Mouse (Mus musculus) midbrain, embryonic 10.5 days (tissue): ENCODE measurements around the gene Rmi2. TPM values are rescaled to one million over a fixed set of nuclear protein-coding genes. Genes with fewer than 3 reads are reported as not detected.
A peak's percentile ranks its signal among the peaks of the same experiment; 100 is the strongest.
"Not testable (repeated sequence)": the region's sequence is repeated elsewhere in the genome, so short reads cannot be mapped to it uniquely, and the experiment has no call there.

Experiments
- DNase-seq: peaks from one replicate; pipeline ENCODE4 v3.0.0-alpha.2; 2017; ENCODE audit warnings: low spot score
- H3K27ac ChIP-seq: fragments of 300-500 bp; sonication (generic); replicated peaks from 2 replicates; pipeline ENCODE4 v1.5.1; 2016; ENCODE audit warnings: mild to moderate bottlenecking
- H3K27me3 ChIP-seq: fragments of 300-500 bp; sonication (generic); 2 replicates; pipeline ENCODE4 v1.6.1; 2016; ENCODE audit warnings: low read depth, mild to moderate bottlenecking; ENCODE audit not compliant: poor library complexity, severe bottlenecking
- H3K36me3 ChIP-seq: fragments of 300-500 bp; sonication (generic); 2 replicates; pipeline ENCODE4 v1.6.1; 2016; ENCODE audit warnings: mild to moderate bottlenecking, moderate library complexity
- H3K4me1 ChIP-seq: fragments of 300-500 bp; sonication (generic); 2 replicates; pipeline ENCODE4 v1.6.1; 2016
- H3K4me3 ChIP-seq: fragments of 300-500 bp; sonication (generic); 2 replicates; pipeline ENCODE4 v1.5.1; 2016; ENCODE audit warnings: mild to moderate bottlenecking, moderate library complexity
- H3K9me3 ChIP-seq: fragments of 300-500 bp; sonication (generic); replicated peaks from 2 replicates; pipeline ENCODE4 v1.6.1; 2016; ENCODE audit warnings: mild to moderate bottlenecking
- WGBS: fragments of 180-500 bp; shearing (Covaris S2); methylation state at CpG from one replicate; pipeline ENCODE4 v1.1.7; 2016; 5-methylcytosine and 5-hydroxymethylcytosine counted together
- polyA plus RNA-seq: library from polyadenylated mRNA; unstranded; fragments of >200 nt; fragmentation: Nextera tagmentation; extraction: Ambion mirVana; gene quantifications from 2 replicates; pipeline ENCODE4 v1.2.1, GENCODE M21; 2016

The Rmi2 gene
- polyA plus RNA-seq, 1 experiment from 2014 or later, result 4.5 TPM

GRCm38 (mm10) chr16:10852216-10852615 lies 17.4 kb downstream of the Rmi2 start:
- H3K4me1 ChIP-seq, result peaks cover 14% of the 10 kb centered on the region
- not testable (repeated sequence) for H3K27me3 ChIP-seq, H3K9me3 ChIP-seq, DNase-seq, H3K4me3 ChIP-seq, H3K27ac ChIP-seq
- 94% methylated on average over 10 of the region's 10 CpGs for WGBS
- H3K36me3 ChIP-seq, result peaks cover 11% of the 10 kb centered on the region; the same call in 1 of the 2 replicates

- WGBS, result 93% methylated on average over 7 of the region's 7 CpGs
- H3K9me3 ChIP-seq, result no peaks in the 10 kb centered on the region
- no peaks in the 10 kb centered on the region for H3K27me3 ChIP-seq
- H3K36me3 ChIP-seq, result no peaks in the 10 kb centered on the region
- H3K4me3 ChIP-seq, result no peak overlapping the region
- peaks cover 7% of the 10 kb centered on the region; the same call in 1 of the 2 replicates for H3K4me1 ChIP-seq
- H3K27ac ChIP-seq, result no peak overlapping the region
- DNase-seq, result no peak
Measured at GRCm38 (mm10) chr16:10859726-10860245, 24.9 kb downstream of the Rmi2 start.

GRCm38 (mm10) chr16:10861408-10861807 lies 26.5 kb downstream of the Rmi2 start:
- Histone ChIP-seq H3K4me1 (peaks cover 14% of the 10 kb centered on the region; the same call in 1 of the 2 replicates), H3K9me3 (no peaks in the 10 kb centered on the region), H3K4me3 (no peak overlapping the region), H3K27ac (no peak overlapping the region), H3K36me3 (0 out of 2 replicates have a peak, but pooled peaks cover 5% of the 10 kb centered on the region), H3K27me3 (no peaks in the 10 kb centered on the region)
- no peak for DNase-seq
- 83% methylated on average over 3 of the region's 3 CpGs for WGBS

- H3K4me3 ChIP-seq, result no peak overlapping the region
- H3K4me1 ChIP-seq, result peaks cover 7% of the 10 kb centered on the region; the same call in 1 of the 2 replicates
- WGBS, result 80% methylated on average over 6 of the region's 6 CpGs
- H3K36me3 ChIP-seq, result 0 out of 2 replicates have a peak, but pooled peaks cover 5% of the 10 kb centered on the region
- DNase-seq, result no peak
- no peak overlapping the region for H3K27ac ChIP-seq
- H3K9me3 ChIP-seq, result no peaks in the 10 kb centered on the region
- no peaks in the 10 kb centered on the region for H3K27me3 ChIP-seq
Measured at GRCm38 (mm10) chr16:10864833-10865591, 30.2 kb downstream of the Rmi2 start.

- Histone ChIP-seq H3K27ac (no peak overlapping the region), H3K27me3 (no peaks in the 10 kb centered on the region), H3K4me1 (peaks cover 7% of the 10 kb centered on the region; the same call in 1 of the 2 replicates), H3K4me3 (no peak overlapping the region), H3K9me3 (no peaks in the 10 kb centered on the region), H3K36me3 (0 out of 2 replicates have a peak, but pooled peaks cover 5% of the 10 kb centered on the region)
- no peak for DNase-seq
Measured at GRCm38 (mm10) chr16:10865592-10865987, 30.7 kb downstream of the Rmi2 start.

- WGBS, result 91% methylated on average over 8 of the region's 8 CpGs
Measured at GRCm38 (mm10) chr16:10866841-10867240, 32.0 kb downstream of the Rmi2 start.

GRCm38 (mm10) chr16:10867501-10867900 lies 32.6 kb downstream of the Rmi2 start:
- Histone ChIP-seq H3K9me3 (no peaks in the 10 kb centered on the region), H3K4me1 (peaks cover 7% of the 10 kb centered on the region; the same call in 1 of the 2 replicates), H3K36me3 (0 out of 2 replicates have a peak, but pooled peaks cover 5% of the 10 kb centered on the region), H3K4me3 (no peak overlapping the region), H3K27ac (no peak overlapping the region), H3K27me3 (no peaks in the 10 kb centered on the region)
- WGBS, result 89% methylated on average over 2 of the region's 2 CpGs
- no peak for DNase-seq

More at GRCm38 (mm10) chr16:10866841-10867240, 32.0 kb downstream of the Rmi2 start:
- no peaks in the 10 kb centered on the region for H3K9me3 ChIP-seq
- 0 out of 2 replicates have a peak, but pooled peaks cover 5% of the 10 kb centered on the region for H3K36me3 ChIP-seq
- no peak overlapping the region for H3K4me3 ChIP-seq
- no peak overlapping the region for H3K27ac ChIP-seq
- H3K27me3 ChIP-seq, result no peaks in the 10 kb centered on the region
- peaks cover 7% of the 10 kb centered on the region; the same call in 1 of the 2 replicates for H3K4me1 ChIP-seq
- no peak for DNase-seq

GRCm38 (mm10) chr16:10867904-10868440 lies 33.1 kb downstream of the Rmi2 start:
- no peaks in the 10 kb centered on the region for H3K9me3 ChIP-seq
- no peak overlapping the region for H3K27ac ChIP-seq
- DNase-seq, result peak; percentile 48
- WGBS, result 39% methylated on average over 11 of the region's 11 CpGs
- H3K27me3 ChIP-seq, result no peaks in the 10 kb centered on the region
- H3K36me3 ChIP-seq, result 0 out of 2 replicates have a peak, but pooled peaks cover 5% of the 10 kb centered on the region
- H3K4me1 ChIP-seq, result peaks cover 7% of the 10 kb centered on the region; the same call in 1 of the 2 replicates
- H3K4me3 ChIP-seq, result no peak overlapping the region

- peaks cover 6% of the 10 kb centered on the region; the same call in 1 of the 2 replicates for H3K4me1 ChIP-seq
- 74% methylated on average over 4 of the region's 4 CpGs for WGBS
- no peak for DNase-seq
Measured at GRCm38 (mm10) chr16:10870969-10871368, 36.1 kb downstream of the Rmi2 start.

GRCm38 (mm10) chr16:10872825-10873360 lies 38.0 kb downstream of the Rmi2 start:
- no peak for DNase-seq
- Histone ChIP-seq H3K27ac (no peak overlapping the region), H3K36me3 (no peaks in the 10 kb centered on the region), H3K9me3 (no peaks in the 10 kb centered on the region), H3K27me3 (no peaks in the 10 kb centered on the region), H3K4me3 (no peak overlapping the region), H3K4me1 (peaks cover 13% of the 10 kb centered on the region)
- 82% methylated on average over 4 of the region's 4 CpGs for WGBS

More at GRCm38 (mm10) chr16:10870969-10871368, 36.1 kb downstream of the Rmi2 start:
- 0 out of 2 replicates have a peak, but pooled peaks cover 2% of the 10 kb centered on the region for H3K36me3 ChIP-seq
- no peaks in the 10 kb centered on the region for H3K27me3 ChIP-seq
- no peak overlapping the region for H3K4me3 ChIP-seq
- H3K27ac ChIP-seq, result no peak overlapping the region
- no peaks in the 10 kb centered on the region for H3K9me3 ChIP-seq

GRCm38 (mm10) chr16:10873654-10874053 lies 38.8 kb downstream of the Rmi2 start:
- 5% methylated on average over 5 of the region's 5 CpGs for WGBS

GRCm38 (mm10) chr16:10878227-10878626 lies 43.4 kb downstream of the Rmi2 start:
- WGBS, result 91% methylated on average over 3 of the region's 3 CpGs

More at GRCm38 (mm10) chr16:10873654-10874053, 38.8 kb downstream of the Rmi2 start:
- no peaks in the 10 kb centered on the region for H3K36me3 ChIP-seq
- H3K27me3 ChIP-seq, result no peaks in the 10 kb centered on the region
- H3K27ac ChIP-seq, result no peak overlapping the region
- H3K4me3 ChIP-seq, result no peak overlapping the region
- peaks cover 13% of the 10 kb centered on the region for H3K4me1 ChIP-seq
- no peaks in the 10 kb centered on the region for H3K9me3 ChIP-seq
- DNase-seq, result peak; percentile 88

More at GRCm38 (mm10) chr16:10878227-10878626, 43.4 kb downstream of the Rmi2 start:
- Histone ChIP-seq H3K4me1 (peaks cover 23% of the 10 kb centered on the region), H3K9me3 (no peaks in the 10 kb centered on the region), H3K27ac (no peak overlapping the region; the same call in 1 of the 2 replicates), H3K27me3 (no peaks in the 10 kb centered on the region), H3K36me3 (no peaks in the 10 kb centered on the region), H3K4me3 (no peak overlapping the region)
- DNase-seq, result no peak
